Mouse (Mus musculus) heart, postnatal 25 days (tissue): ENCODE data around the gene Rbms3. TPM values are rescaled to one million over a fixed set of nuclear protein-coding genes. Genes with fewer than 3 reads are reported as not detected.

Experiments
- DNase-seq: peaks from one replicate; pipeline ENCODE4 v3.0.0; 2022; ENCODE audit warnings: low spot score
- intact Hi-C: fragments of 180-260 bp; cut with DNase I; formaldehyde crosslinking; loops from one replicate; pipeline ENCODE4 v1.15.1; 2025
- total RNA-seq, 2 experiments: library from RNA; stranded (reverse); gene quantifications; 2 replicates each; pipeline ENCODE4 v1.2.3; 2021

Rbms3 gene
- total RNA-seq, 2 experiments from 2014 or later, result 12.5 to 12.7 TPM

DNA sequence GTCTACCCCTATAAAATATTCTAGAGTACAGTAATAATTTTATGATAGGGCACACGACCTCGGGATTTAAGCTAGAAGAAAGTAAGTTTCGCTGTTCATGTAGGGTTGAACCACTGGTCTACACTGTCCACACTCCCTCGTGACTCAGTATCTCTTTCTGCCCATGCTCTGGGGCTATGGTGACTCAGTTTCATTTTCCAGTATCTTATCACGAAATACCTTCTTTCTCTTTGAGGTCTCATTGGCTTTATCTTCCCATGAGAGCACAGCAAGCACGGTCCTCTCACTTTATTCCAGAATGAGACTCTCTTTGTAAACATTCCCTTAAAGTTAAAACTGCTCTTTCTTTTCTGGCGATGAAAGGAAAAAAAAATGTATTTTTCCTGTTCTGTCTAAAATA lies 808.1 kb downstream of the Rbms3 start:
- intact Hi-C loops, result no loop called here

DNA sequence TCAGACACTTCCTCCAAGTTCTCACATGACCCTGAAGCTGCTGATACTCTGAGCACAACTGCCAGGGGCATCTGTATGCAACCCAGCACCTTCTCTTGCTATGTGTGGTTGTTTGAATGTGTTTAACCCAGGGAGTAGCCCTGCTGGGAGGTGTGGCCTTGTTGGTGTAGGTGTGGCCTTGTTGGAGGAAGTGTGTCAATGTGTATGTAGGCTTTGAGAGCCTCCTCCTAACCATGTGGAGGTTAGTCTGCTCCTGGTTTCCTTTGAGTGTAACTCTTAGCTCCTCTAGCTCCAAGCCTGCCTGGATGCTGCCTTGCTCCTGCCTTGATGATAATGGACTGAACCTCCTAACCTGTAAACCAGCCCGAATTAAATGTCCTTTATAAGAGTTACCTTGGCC lies 812.5 kb downstream of the Rbms3 start:
- intact Hi-C loops, result no loop called here
- no peak for DNase-seq

More for the DNA sequence above, 808.1 kb downstream of the Rbms3 start:
- no peak for DNase-seq

DNA sequence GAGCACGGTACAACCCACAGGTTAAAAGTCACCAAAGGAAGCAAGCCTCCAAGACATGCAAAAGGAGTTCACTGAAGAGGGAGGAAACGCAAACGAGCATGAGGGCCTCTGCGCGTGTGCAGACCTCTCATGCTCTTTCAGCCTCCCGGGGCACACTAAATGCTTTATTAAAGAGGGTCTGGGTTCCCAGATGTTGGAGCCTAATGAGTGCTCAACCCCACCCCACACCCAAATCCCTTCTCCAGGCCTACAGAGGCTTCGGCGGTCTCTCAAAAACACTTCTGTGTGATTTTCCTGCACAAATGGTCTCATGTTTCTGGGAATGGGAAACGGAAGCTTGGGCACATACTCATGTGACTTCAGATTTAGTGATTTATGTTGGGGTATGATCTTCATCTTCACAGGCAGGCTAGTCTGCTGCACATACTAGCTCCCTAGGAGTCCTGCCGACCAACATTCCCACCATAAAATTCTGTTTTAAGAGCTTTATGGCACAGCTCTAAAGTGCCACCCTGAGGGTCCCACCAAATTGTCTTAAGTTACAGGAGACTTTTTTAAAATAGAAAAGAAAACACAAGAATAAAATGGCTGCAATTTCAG lies 815.1 kb downstream of the Rbms3 start:
- intact Hi-C loops, result no loop called here
- no peak for DNase-seq

DNA sequence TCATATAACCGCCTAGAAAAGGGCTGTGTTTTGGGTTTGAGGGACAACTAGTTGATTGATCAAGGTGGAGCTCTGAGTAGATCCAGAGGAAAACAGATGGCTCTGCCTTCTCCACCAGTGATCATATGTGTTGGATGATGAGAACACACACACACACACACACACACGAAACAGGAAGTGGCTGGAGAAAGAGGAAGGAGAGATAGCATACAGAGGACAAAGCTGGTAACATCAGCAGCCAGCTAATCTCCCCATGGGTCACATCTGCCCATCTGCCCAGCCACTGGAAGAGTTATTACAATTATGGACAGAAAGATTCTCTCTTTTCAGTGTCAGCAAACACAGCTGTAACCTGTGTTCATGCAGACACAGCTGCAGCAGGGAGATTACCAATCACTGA lies 816.3 kb downstream of the Rbms3 start:
- DNase-seq, result no peak
- intact Hi-C loops, result no loop called here

DNA sequence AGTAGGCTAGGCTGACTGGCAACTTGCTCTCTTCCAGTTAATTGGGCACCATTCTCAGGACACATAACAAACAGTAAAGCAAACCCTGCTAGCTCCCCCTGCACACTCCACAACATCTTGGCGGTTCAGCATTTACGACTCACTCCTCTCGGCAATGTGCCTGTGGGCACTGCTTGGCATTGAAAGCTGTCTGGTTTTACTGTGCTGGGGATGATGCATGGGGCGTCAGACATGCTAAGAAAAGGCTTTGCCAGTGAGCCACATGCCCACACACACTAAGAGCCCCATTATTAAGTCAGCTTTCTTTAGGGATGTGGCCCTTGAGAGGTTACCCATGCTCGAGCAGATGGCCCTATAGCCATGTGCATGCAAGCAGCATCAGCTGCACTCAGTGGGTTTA lies 820.5 kb downstream of the Rbms3 start:
- intact Hi-C loops, result loop anchor here (10.0 kb wide), 1 partner anchor 1156 kb away; no protein-coding TSS in a partner anchor
- no peak for DNase-seq

DNA sequence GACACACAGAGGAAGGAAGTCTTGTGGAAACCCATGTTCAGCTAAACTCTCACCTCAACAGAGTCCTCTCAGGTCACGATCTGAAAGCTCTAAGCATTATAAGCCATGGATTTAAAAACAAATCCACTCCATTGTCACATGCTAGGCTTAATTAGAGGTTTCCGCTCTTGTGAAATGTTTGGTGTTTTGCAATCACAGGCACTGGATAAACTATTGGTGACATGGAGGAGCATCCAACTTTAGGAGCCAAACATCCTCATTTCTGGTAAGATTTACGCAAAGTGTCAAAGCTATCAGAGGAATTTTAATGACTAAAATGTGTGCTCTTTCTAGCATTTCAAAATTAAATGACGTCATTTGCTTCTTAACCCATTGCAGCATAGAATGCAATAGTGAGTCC lies 821.3 kb downstream of the Rbms3 start:
- intact Hi-C loops, result loop anchor here (10.0 kb wide), 1 partner anchor 1156 kb away; no protein-coding TSS in a partner anchor
- peak; percentile 20 for DNase-seq

DNA sequence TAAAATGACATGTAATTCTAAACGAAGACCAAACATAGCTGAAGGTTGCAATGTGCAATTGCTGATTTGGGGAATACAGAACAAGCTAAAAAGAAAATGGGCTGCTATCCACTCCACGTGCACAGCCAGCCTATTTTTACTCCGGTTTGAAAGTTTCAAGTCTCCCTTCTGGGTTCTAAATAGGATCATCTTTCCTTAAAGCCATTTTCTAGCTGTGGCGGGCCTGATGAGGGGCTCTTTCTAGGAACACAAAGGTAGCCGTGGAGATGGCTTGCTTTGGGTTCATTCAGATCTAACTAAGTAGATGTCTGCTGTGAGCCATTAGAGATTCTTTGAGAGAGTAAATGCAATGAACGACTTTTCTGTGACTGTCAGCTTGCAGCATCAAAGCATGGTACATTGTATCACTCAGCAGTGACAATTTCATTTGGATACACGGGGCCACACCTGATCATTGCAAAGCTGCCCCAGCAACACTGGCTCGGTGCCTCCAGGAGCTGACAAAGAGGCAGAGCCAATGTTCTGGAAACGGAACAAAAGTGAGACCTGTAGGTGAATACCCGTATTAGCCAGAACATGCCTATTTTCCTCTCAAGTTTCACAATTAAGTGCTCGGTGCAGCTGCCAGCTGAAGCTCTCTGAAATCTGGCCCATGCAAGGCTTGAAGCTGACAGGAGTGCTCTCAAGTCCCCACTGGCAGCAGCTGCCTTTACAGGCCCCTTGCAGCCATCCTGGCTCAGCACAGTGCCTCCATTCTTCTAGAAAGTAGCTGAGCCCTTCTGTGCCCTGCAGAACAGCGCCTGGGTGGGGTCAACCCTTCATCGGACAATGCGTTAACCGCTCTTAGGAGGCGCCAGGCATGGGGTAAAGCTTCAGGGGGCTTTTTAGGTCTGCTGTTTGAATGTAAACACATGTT lies 822.3 kb downstream of the Rbms3 start:
- peak; percentile 17 for DNase-seq
- intact Hi-C loops, result loop anchor here (10.0 kb wide), 1 partner anchor 1157 kb away; no protein-coding TSS in a partner anchor

DNA sequence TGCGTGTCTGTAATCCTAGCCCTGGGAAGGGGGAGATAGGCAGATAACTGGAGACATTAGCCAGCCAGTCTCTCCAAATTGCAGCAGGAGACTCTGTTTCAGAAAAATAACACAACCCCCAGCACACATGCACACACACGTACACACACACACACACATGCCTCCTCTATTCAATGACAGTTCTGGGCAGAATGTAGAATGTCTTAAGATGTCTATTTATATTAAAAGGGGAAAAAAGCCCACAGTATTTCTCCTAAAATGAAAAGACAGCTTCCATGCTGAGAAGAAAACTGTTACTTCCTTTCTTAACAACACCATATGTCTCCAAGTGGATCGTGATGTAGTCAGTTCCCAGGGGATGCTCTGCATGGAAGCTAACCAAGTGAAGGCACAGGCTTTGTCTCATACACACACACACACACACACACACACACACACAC lies 826.4 kb downstream of the Rbms3 start:
- no peak for DNase-seq
- intact Hi-C loops, result loop anchor here (10.0 kb wide), 1 partner anchor 1161 kb away; no protein-coding TSS in a partner anchor

DNA sequence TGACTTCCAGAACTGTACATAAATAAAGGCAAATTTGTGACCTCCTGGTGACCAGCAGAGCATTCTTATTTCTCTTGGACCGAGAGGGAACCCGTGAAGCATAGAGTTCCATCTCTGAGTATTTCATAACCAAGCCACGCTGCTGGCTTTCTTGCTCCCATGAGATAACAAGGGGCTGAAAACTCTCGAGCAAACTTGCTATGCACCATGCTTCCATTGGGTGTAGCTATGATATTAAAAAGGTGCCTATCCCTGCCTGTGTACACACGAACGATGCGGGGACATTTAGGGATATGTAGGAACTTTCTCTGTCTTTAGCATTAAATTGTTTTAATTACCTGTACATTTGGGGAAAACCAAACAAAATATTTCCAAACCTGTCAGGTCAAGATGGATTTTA lies 827.1 kb downstream of the Rbms3 start:
- intact Hi-C loops, result loop anchor here (10.0 kb wide), 1 partner anchor 1162 kb away; no protein-coding TSS in a partner anchor
- DNase-seq, result peak; percentile 13

DNA sequence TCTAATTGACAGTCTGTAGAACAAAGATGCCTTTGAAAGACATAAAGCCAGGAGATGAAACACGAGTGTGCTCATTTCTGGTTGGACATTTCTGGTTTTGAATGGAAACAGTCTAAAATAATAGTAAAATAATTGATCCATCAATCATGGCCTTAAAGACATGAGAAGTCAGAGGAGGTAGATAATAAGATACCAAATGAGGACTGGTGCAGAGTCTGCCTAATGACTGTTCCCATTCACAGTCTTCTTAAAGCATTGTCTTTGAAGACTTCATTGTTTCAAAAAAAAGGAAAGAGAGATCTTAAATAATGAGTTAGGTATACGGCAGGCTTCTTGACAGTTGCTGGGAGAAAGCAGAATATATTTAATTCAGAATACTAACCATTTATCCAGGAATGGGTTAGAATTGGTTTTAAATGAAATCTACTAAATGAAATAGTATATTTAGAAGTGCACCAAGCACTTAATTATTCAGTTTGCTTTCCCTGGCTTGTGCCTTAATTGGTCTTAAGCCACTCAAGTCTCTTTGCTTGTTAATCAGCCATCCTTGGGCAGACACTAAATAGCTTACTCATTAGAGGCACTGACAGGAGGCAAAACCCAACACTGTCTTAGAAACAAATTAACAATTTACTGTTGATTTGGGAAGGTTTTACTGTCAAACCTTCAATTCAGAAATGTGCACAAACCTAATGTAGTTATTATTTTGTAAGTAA lies 834.3 kb downstream of the Rbms3 start:
- no peak for DNase-seq
- intact Hi-C loops, result no loop called here

DNA sequence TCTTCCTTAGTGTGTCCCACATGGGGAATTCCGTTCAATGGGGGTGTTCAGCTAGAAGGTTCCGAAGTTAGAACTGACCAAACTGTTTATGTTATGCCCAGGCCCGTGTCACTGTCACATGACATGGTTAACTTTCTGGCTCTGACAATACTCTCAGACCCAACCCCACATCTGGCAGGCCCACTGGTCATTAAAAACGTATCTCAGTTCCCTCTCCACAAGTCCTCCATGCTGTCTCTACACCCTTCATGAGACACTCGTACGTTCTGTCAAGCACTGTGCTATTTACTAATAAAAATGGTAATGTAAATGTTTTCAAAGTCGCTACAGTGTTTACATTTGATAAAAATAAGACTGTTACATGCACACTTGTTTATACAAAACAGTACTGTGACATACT lies 837.9 kb downstream of the Rbms3 start:
- intact Hi-C loops, result no loop called here
- no peak for DNase-seq

DNA sequence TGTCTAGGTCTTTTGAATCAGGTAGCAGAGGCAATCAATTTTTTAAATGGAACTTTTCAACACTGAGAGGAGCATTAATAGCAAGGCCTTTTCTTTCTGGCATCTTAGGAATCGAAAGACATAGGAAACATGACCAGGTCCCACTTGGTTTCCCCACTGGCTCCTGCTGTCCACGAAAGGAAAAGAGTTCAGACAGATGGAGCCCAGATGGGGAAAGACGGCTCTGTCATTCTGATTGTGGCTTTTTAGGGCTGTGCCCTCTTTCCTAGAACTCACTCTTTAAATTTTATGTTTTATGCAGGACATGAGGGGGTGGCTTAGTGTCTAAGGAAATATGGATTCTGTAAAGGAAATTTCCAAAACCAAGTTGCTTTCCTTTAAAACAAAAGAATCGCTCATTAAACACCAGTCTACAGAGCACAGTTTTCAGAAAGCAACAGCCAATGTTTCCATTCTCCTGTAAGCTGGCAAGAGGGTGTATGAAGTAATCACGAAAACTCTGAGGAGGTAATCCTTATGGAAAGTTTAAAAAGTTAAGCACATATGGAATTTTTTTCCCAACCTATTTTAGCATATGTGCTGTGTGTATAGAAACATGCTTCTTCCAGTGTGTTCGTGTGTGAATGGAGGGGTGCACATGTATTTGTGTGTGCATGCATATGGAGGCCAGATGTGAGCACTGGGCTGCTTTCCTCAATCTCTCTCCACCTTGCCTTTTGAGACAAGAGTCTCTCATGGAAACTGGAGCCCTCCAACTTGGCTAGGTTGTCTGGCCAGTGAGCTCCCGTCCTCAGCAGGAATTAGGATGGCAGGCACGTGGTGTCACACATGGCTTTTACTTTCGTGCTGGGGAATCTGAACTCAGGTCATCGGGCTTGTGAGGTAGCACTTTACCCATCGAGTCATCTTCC lies 843.3 kb downstream of the Rbms3 start:
- DNase-seq, result no peak
- intact Hi-C loops, result no loop called here

DNA sequence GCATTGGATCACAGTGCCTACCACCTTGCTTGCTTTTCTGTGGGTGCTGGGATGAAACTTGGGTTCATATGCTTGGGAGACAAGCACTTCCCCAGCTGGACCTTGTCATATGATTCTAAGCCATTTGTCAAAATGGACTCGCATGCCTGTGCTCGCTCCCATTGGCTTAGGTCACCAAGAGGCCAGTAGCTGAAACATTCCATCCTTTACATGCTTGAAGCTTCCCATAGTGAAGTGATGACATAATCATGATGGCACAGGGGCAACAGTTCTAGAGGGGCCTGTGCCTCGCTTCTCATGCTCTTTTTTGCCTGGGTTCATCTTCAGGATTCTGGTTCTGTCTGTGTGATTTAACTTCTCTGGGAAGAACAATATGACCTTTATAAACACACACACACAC lies 857.9 kb downstream of the Rbms3 start:
- no peak for DNase-seq
- intact Hi-C loops, result no loop called here

DNA sequence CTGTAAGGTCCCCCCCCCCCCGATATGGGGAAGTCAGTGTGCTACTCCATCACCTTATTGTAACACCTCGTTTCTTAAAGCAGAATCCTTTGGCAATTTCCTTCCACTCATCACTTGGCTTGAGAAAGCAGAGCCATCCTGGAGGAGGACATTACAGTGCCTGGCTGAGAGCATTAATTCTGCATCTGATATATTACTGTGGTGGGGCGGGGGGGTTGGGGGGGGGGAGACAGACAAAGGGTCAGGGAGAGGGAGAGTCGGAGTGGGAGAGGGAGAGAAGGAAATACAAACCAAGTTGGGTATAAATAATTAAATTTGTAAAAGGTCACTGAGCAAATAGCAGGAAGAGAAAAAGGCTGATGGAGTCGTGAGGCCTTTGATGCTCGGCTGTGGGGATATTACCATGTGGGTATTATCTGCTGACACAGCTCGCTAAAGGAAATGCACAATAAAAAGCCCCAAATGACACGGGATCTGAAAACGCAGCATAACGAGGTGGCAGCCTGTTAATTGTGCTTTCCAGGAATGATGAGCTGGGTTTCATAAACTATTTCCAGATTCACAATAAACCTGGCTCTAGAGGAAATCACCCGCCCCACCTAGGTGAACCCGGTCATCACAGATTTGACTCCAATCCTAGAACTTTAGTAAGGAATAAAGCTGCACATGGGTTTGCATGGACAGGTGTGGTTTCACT lies 860.2 kb downstream of the Rbms3 start:
- intact Hi-C loops, result no loop called here
- no peak for DNase-seq

DNA sequence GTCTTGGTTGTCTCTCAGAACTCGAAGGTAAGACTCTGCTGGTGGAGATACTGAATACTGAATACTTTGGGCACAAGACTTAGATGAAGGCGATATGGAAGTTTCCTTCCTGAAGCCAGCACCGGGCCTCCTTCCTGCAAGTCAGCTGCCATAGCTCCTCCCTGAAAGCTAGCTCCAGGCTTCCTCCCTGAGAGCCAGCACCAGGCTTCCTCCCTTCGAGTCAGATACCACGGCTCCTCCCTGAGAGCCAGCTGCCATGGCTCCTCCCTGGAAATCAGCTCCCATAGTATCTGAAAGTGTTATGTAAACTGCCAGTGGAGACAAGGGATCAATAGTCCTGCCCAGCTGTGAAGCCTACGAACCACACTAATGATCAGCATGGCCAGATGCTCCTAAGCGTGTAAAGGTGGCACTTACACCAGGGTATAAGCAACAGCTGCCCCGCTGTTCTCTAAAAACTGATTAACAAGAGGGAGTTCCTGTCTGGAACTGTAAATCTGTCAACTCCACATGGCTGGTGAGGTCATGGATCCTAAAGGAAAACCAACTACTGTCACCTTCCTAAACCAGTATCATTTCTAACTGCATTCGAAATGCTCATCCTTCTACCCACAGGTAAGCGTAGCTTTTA lies 867.2 kb downstream of the Rbms3 start:
- intact Hi-C loops, result no loop called here
- no peak for DNase-seq

DNA sequence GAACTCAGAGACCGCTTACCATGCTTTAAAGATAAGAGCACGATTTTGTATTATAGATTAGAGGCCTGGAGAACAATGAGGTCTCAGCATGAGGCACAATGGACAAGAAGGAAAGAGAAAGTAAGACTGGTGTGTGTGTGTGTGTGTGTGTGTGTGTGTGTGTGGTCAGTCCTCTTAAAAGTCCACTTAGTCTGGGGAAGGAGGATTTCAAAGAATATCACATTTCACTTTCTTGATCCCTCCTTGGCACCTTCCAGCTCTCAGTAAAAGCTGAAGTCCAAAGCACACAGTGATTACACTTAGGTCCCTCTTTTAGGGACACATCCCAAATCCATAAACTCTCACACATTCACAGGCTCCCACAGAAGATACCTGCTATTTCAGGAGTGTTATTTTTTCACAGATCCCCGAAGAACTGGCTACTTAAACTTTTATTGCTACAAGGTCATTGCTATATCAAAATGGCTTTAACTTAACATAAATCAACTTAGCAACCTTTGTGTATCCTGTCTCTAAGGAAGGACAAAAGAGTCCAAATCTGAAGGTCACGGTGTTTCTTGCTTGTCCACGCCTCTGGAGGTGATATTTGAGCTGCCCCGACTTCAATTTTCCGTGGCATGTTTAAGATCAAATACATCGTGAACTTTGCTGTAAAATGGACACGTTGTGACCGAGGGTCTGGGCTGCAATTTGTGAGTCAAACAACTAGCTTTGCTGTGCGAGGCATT lies 880.7 kb downstream of the Rbms3 start:
- intact Hi-C loops, result no loop called here
- no peak for DNase-seq

DNA sequence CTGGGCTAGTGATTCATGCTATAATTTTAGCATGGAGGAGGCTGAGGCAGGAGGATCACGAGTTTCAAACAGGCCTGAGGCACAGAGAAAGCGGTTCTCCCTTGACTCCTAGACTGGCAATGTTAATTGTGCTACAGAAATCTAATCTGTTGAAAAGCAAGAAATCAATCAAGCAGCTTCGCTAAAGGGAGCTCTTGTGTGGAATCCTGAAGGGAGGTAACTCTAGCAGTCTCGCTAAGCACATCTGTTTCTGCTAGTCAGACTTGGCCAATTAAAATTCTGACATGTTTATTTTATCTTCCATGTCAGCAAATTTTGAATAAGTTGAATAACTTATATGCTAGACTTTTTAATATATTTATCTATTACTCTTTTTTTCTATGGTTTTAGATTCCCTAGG lies 881.4 kb downstream of the Rbms3 start:
- intact Hi-C loops, result no loop called here
- no peak for DNase-seq

DNA sequence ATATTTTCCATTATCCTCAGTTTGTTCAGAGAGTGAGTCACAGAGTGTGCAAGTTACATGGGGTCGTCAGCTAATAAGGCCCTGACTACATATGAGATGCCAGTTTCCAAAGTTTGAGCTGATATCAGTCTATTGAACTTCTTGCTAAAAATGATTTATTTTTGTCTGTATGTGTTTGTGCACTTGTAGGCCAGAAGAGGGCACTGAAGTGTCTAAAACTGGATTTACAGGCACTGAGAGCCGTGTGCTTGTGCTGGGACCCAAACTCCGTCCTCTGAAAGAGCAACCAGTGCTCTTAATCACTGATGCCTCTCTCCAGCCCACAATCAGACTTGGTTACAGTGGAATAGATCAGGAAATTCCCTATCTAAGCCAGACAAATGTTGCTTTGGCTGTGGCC lies 882.8 kb downstream of the Rbms3 start:
- no peak for DNase-seq
- intact Hi-C loops, result no loop called here
